Mouse (Mus musculus): ENCODE measurements at regions not wholly inside any gene's neighbourhood (a gene's known extent, or its start where the extent isn't known, plus 50 kb on each side); places are given as distances from the start of the nearest gene placed in this dataset.
A peak's percentile ranks its signal among the peaks of the same experiment; 100 is the strongest.

- no peak for DNase-seq (ENCODE audit: low read depth, low spot score)
Measured at GRCm38 (mm10) chr19:6684921-6685320, 142.1 kb upstream of the Slc22a12 start.

GRCm38 (mm10) chr19:6679392-6680307 lies 136.8 kb upstream of the Slc22a12 start:
- peak; percentile 39 for DNase-seq (ENCODE audit: low read depth, low spot score)

GRCm38 (mm10) chr19:6677511-6677910 lies 134.7 kb upstream of the Slc22a12 start:
- DNase-seq (ENCODE audit: low read depth, low spot score) = no peak

GRCm38 (mm10) chr19:6675586-6675985 lies 132.8 kb upstream of the Slc22a12 start:
- DNase-seq (ENCODE audit: low read depth, low spot score) = no peak

- DNase-seq (ENCODE audit: low read depth, low spot score) = no peak
Measured at GRCm38 (mm10) chr19:6671696-6672095, 128.9 kb upstream of the Slc22a12 start.

- DNase-seq (ENCODE audit: low read depth, low spot score) = no peak
Measured at GRCm38 (mm10) chr19:6669881-6670280, 127.0 kb upstream of the Slc22a12 start.

GRCm38 (mm10) chr19:6668545-6668944 lies 125.7 kb upstream of the Slc22a12 start:
- DNase-seq (ENCODE audit: low read depth, low spot score) = no peak

GRCm38 (mm10) chr19:6666187-6666722 lies 123.4 kb upstream of the Slc22a12 start:
- DNase-seq (ENCODE audit: low read depth, low spot score) = no peak

GRCm38 (mm10) chr19:6665264-6666054 lies 122.6 kb upstream of the Slc22a12 start:
- no peak for DNase-seq (ENCODE audit: low read depth, low spot score)

GRCm38 (mm10) chr19:6664311-6664952 lies 121.6 kb upstream of the Slc22a12 start:
- no peak for DNase-seq (ENCODE audit: low read depth, low spot score)

- peak; percentile 89 for DNase-seq (ENCODE audit: low read depth, low spot score)
Measured at GRCm38 (mm10) chr19:6663391-6663790, 120.6 kb upstream of the Slc22a12 start.

- no peak for DNase-seq (ENCODE audit: low read depth, low spot score)
Measured at GRCm38 (mm10) chr19:6662346-6662939, 119.6 kb upstream of the Slc22a12 start.

- no peak for DNase-seq (ENCODE audit: low read depth, low spot score)
Measured at GRCm38 (mm10) chr19:6661508-6661871, 118.7 kb upstream of the Slc22a12 start.

GRCm38 (mm10) chr19:6660723-6661507 lies 118.1 kb upstream of the Slc22a12 start:
- DNase-seq (ENCODE audit: low read depth, low spot score) = no peak

- DNase-seq (ENCODE audit: low read depth, low spot score) = no peak
Measured at GRCm38 (mm10) chr19:6660157-6660556, 117.3 kb upstream of the Slc22a12 start.

- no peak for DNase-seq (ENCODE audit: low read depth, low spot score)
Measured at GRCm38 (mm10) chr19:6654550-6654949, 111.7 kb upstream of the Slc22a12 start.

GRCm38 (mm10) chr19:6652775-6653174 lies 109.9 kb upstream of the Slc22a12 start:
- DNase-seq (ENCODE audit: low read depth, low spot score) = no peak

GRCm38 (mm10) chr19:6651192-6651591 lies 108.4 kb upstream of the Slc22a12 start:
- no peak for DNase-seq (ENCODE audit: low read depth, low spot score)

GRCm38 (mm10) chr19:6649885-6650284 lies 107.1 kb upstream of the Slc22a12 start:
- DNase-seq (ENCODE audit: low read depth, low spot score) = no peak

GRCm38 (mm10) chr19:6647686-6648085 lies 104.9 kb upstream of the Slc22a12 start:
- no peak for DNase-seq (ENCODE audit: low read depth, low spot score)

- no peak for DNase-seq (ENCODE audit: low read depth, low spot score)
Measured at GRCm38 (mm10) chr19:6647216-6647615, 104.4 kb upstream of the Slc22a12 start.
